Mouse (Mus musculus) intestine, postnatal 0 days (tissue): ENCODE results near the gene Ccdc85c. TPM values are rescaled to one million over a fixed set of nuclear protein-coding genes. Genes with fewer than 3 reads are reported as not detected.

Experiments used
- ATAC-seq: fragments of 200-750 bp; cut with Nextera tagmentation; 2 replicates; pipeline ENCODE4 v1.8.0; 2017; ENCODE audit warnings: mild to moderate bottlenecking, moderate TSS enrichment, moderate library complexity
- H3K27ac ChIP-seq: fragments of 300-500 bp; sonication (generic); 2 replicates; pipeline ENCODE4 v1.5.1; 2014; ENCODE audit warnings: mild to moderate bottlenecking, low read depth, low read length, moderate library complexity
- H3K27me3 ChIP-seq: fragments of 300-500 bp; sonication (generic); replicated peaks from 2 replicates; pipeline ENCODE4 v1.6.1; 2014; ENCODE audit warnings: low read length, mixed read lengths; ENCODE audit not compliant: control insufficient read depth, insufficient read depth
- H3K36me3 ChIP-seq: fragments of 300-500 bp; sonication (generic); 2 replicates; pipeline ENCODE4 v1.6.1; 2014; ENCODE audit warnings: mild to moderate bottlenecking, moderate library complexity; ENCODE audit not compliant: control insufficient read depth, insufficient read depth
- H3K4me1 ChIP-seq: fragments of 300-500 bp; sonication (generic); replicated peaks from 2 replicates; pipeline ENCODE4 v1.6.1; 2014; ENCODE audit warnings: antibody characterized with exemption, low read length, mixed read lengths; ENCODE audit not compliant: control insufficient read depth, insufficient read depth
- H3K4me2 ChIP-seq: fragments of 300-500 bp; sonication (generic); replicated peaks from 2 replicates; pipeline ENCODE4 v1.6.1; 2014; ENCODE audit warnings: low read depth, mild to moderate bottlenecking, moderate library complexity
- H3K4me3 ChIP-seq: fragments of 300-500 bp; sonication (generic); 2 replicates; pipeline ENCODE4 v1.5.1; 2014; ENCODE audit warnings: low read depth, low read length
- H3K9ac ChIP-seq: fragments of 300-500 bp; sonication (generic); 2 replicates; pipeline ENCODE4 v1.6.1; 2014; ENCODE audit warnings: mild to moderate bottlenecking, low read depth, low read length
- H3K9me3 ChIP-seq: fragments of 300-500 bp; sonication (generic); 2 replicates; pipeline ENCODE4 v1.6.1; 2016; ENCODE audit warnings: mixed run types; ENCODE audit not compliant: control insufficient read depth
- CTCF ChIP-seq: sonication (generic); IDR thresholded peaks from 2 replicates; pipeline ENCODE4 v1.5.1; 2016; ENCODE audit warnings: low read depth, mild to moderate bottlenecking, control low read depth, antibody characterized with exemption, moderate library complexity
- WGBS: fragments of 180-500 bp; shearing (Covaris S2); extraction: QIAGEN DNeasy Blood & Tissue Kit; methylation state at CpG from one replicate; pipeline ENCODE4 v1.1.7; 2014; 5-methylcytosine and 5-hydroxymethylcytosine counted together
- polyA plus RNA-seq: library from polyadenylated mRNA; unstranded; fragments of >200 nt; fragmentation: Nextera tagmentation; extraction: Ambion mirVana; gene quantifications from 2 replicates; pipeline ENCODE4 v1.2.1, GENCODE M21; 2015

The Ccdc85c gene
- polyA plus RNA-seq, 1 experiment from 2014 or later: 10.1 TPM

GRCm38 (mm10) chr12:108230077-108230476, 45.1 kb downstream of the Ccdc85c start:
- no peaks in the 10 kb centered on the region; the same call in 1 of the 2 replicates for H3K36me3 ChIP-seq
- 0 out of 2 replicates have a peak, but pooled peaks cover 11% of the 10 kb centered on the region for H3K4me1 ChIP-seq
- ATAC-seq: no peak
- H3K4me2 ChIP-seq: no peak overlapping the region
- no peak overlapping the region for H3K4me3 ChIP-seq
- WGBS: 76% methylated on average over 12 of the region's 12 CpGs
- TF ChIP-seq CTCF: no peak
- H3K9ac ChIP-seq: no peak overlapping the region
- no peaks in the 10 kb centered on the region for H3K27me3 ChIP-seq
- H3K27ac ChIP-seq: no peak overlapping the region
- H3K9me3 ChIP-seq: no peaks in the 10 kb centered on the region

- no peak for TF ChIP-seq CTCF
- no peak overlapping the region for H3K4me3 ChIP-seq
- no peak for ATAC-seq
- H3K4me2 ChIP-seq: no peak overlapping the region
- 0 out of 2 replicates have a peak, but pooled peaks cover 5% of the 10 kb centered on the region for H3K4me1 ChIP-seq
- no peaks in the 10 kb centered on the region for H3K27me3 ChIP-seq
- no peaks in the 10 kb centered on the region for H3K9me3 ChIP-seq
- H3K36me3 ChIP-seq: no peaks in the 10 kb centered on the region; the same call in 1 of the 2 replicates
- no peak overlapping the region for H3K9ac ChIP-seq
- no peak overlapping the region for H3K27ac ChIP-seq
- WGBS: 82% methylated on average over 16 of the region's 16 CpGs
Observed at GRCm38 (mm10) chr12:108227527-108227926, 47.7 kb downstream of the Ccdc85c start.

GRCm38 (mm10) chr12:108226941-108227340, 48.3 kb downstream of the Ccdc85c start:
- H3K9ac ChIP-seq: no peak overlapping the region
- no peaks in the 10 kb centered on the region for H3K27me3 ChIP-seq
- H3K27ac ChIP-seq: no peak overlapping the region; the same call in 1 of the 2 replicates
- no peaks in the 10 kb centered on the region; the same call in 1 of the 2 replicates for H3K36me3 ChIP-seq
- H3K4me3 ChIP-seq: no peak overlapping the region
- 81% methylated on average over 12 of the region's 12 CpGs for WGBS
- no peak for TF ChIP-seq CTCF
- no peak overlapping the region for H3K4me2 ChIP-seq
- no peaks in the 10 kb centered on the region for H3K9me3 ChIP-seq
- ATAC-seq: no peak
- 0 out of 2 replicates have a peak, but pooled peaks cover 5% of the 10 kb centered on the region for H3K4me1 ChIP-seq

- Histone ChIP-seq H3K27ac (no peak overlapping the region), H3K4me3 (no peak overlapping the region), H3K36me3 (no peaks in the 10 kb centered on the region; the same call in 1 of the 2 replicates), H3K9me3 (no peaks in the 10 kb centered on the region), H3K27me3 (no peaks in the 10 kb centered on the region), H3K4me2 (no peak overlapping the region), H3K4me1 (0 out of 2 replicates have a peak, but pooled peaks cover 3% of the 10 kb centered on the region), H3K9ac (no peak overlapping the region)
- no peak for TF ChIP-seq CTCF
- 86% methylated on average over 13 of the region's 13 CpGs for WGBS
- no peak for ATAC-seq
Observed at GRCm38 (mm10) chr12:108226216-108226615, 49.0 kb downstream of the Ccdc85c start.

GRCm38 (mm10) chr12:108225781-108226180, 49.4 kb downstream of the Ccdc85c start:
- H3K27me3 ChIP-seq: no peaks in the 10 kb centered on the region
- H3K4me2 ChIP-seq: no peak overlapping the region
- no peak overlapping the region for H3K9ac ChIP-seq
- no peaks in the 10 kb centered on the region for H3K9me3 ChIP-seq
- no peak for TF ChIP-seq CTCF
- no peak for ATAC-seq
- H3K4me3 ChIP-seq: no peak overlapping the region
- no peak overlapping the region for H3K27ac ChIP-seq
- H3K36me3 ChIP-seq: no peaks in the 10 kb centered on the region; the same call in 1 of the 2 replicates
- H3K4me1 ChIP-seq: no peaks in the 10 kb centered on the region
- 76% methylated on average over 7 of the region's 7 CpGs for WGBS

- 61% methylated on average over 8 of the region's 8 CpGs for WGBS
- no peaks in the 10 kb centered on the region for H3K27me3 ChIP-seq
- no peak overlapping the region for H3K27ac ChIP-seq
- TF ChIP-seq CTCF: no peak
- no peaks in the 10 kb centered on the region for H3K4me1 ChIP-seq
- H3K9me3 ChIP-seq: no peaks in the 10 kb centered on the region
- no peak for ATAC-seq
- H3K36me3 ChIP-seq: peaks cover 4% of the 10 kb centered on the region; the same call in 1 of the 2 replicates
- no peak overlapping the region for H3K9ac ChIP-seq
- no peak overlapping the region for H3K4me3 ChIP-seq
- H3K4me2 ChIP-seq: no peak overlapping the region
Observed at GRCm38 (mm10) chr12:108223357-108223756, 51.9 kb downstream of the Ccdc85c start.
